Mouse (Mus musculus): Measurements from ENCODE around the gene Tbc1d17.

- TF ChIP-seq CTCF (IDR thresholded peaks at IDR 0.05; ENCODE audit: low read depth, low read length) (no peak), POLR2A (IDR thresholded peaks at IDR 0.05; ENCODE audit: extremely low read depth, insufficient read depth, low read length) (no peak)
These were observed 2.1 kb downstream of the Tbc1d17 start for GRCm38 (mm10) chr7:44846804-44847203.

Measured in liver, adult 2 months (tissue).